Mouse (Mus musculus) stomach, postnatal 0 days (tissue): ENCODE measurements around the gene Strip2. TPM values are rescaled to one million over a fixed set of nuclear protein-coding genes. Genes with fewer than 3 reads are reported as not detected.

ENCODE experiments used
- ATAC-seq: fragments of 200-750 bp; cut with Nextera tagmentation; 2 replicates; pipeline ENCODE4 v1.8.0; 2017; ENCODE audit not compliant: low FRiP score, low TSS enrichment
- DNase-seq: peaks from one replicate; pipeline ENCODE4 v3.0.0-alpha.2; 2016; ENCODE audit warnings: low spot score
- H3K27ac ChIP-seq: fragments of 300-500 bp; sonication (generic); replicated peaks from 2 replicates; pipeline ENCODE4 v1.5.1; 2014; ENCODE audit warnings: mild to moderate bottlenecking, control low read depth
- H3K27me3 ChIP-seq: fragments of 300-500 bp; sonication (generic); 2 replicates; pipeline ENCODE4 v1.6.1; 2014; ENCODE audit warnings: low read length; ENCODE audit not compliant: control insufficient read depth, insufficient read depth
- H3K36me3 ChIP-seq: fragments of 300-500 bp; sonication (generic); 2 replicates; pipeline ENCODE4 v1.6.1; 2014; ENCODE audit warnings: low read length, mixed read lengths; ENCODE audit not compliant: control insufficient read depth, insufficient read depth
- H3K4me1 ChIP-seq: fragments of 300-500 bp; sonication (generic); replicated peaks from 2 replicates; pipeline ENCODE4 v1.6.1; 2014; ENCODE audit warnings: antibody characterized with exemption; ENCODE audit not compliant: control insufficient read depth, insufficient read depth
- H3K4me2 ChIP-seq: fragments of 300-500 bp; sonication (generic); replicated peaks from 2 replicates; pipeline ENCODE4 v1.6.1; 2014; ENCODE audit warnings: low read depth, mild to moderate bottlenecking, control low read depth, moderate library complexity
- H3K4me3 ChIP-seq: fragments of 300-500 bp; sonication (generic); 2 replicates; pipeline ENCODE4 v1.5.1; 2014; ENCODE audit warnings: low read depth, low read length, control low read depth
- H3K9ac ChIP-seq: fragments of 300-500 bp; sonication (generic); 2 replicates; pipeline ENCODE4 v1.6.1; 2014; ENCODE audit warnings: mild to moderate bottlenecking, low read length, control low read depth, mixed read lengths
- H3K9me3 ChIP-seq: fragments of 300-500 bp; sonication (generic); 2 replicates; pipeline ENCODE4 v1.6.1; 2016; ENCODE audit warnings: low read length; ENCODE audit not compliant: control insufficient read depth
- CTCF ChIP-seq: IDR thresholded peaks from 2 replicates; pipeline ENCODE4 v1.5.1; 2016; ENCODE audit warnings: antibody characterized with exemption, low read depth, mild to moderate bottlenecking, moderate library complexity
- EP300 ChIP-seq: optimal IDR thresholded peaks from 2 replicates; pipeline ENCODE3; 2016; ENCODE audit warnings: antibody characterized with exemption
- WGBS: fragments of 180-500 bp; shearing (Covaris S2); extraction: QIAGEN DNeasy Blood & Tissue Kit; methylation state at CpG from one replicate; pipeline ENCODE4 v1.1.7; 2014; 5-methylcytosine and 5-hydroxymethylcytosine counted together
- polyA plus RNA-seq: library from polyadenylated mRNA; unstranded; fragments of >200 nt; fragmentation: Nextera tagmentation; extraction: Ambion mirVana; gene quantifications from 2 replicates; pipeline ENCODE4 v1.2.1, GENCODE M21; 2015

Gene Strip2
- polyA plus RNA-seq, 1 experiment from 2014 or later, result 0.16 TPM

- TF ChIP-seq EP300, result no peak
- TF ChIP-seq CTCF, result no peak
- H3K9me3 ChIP-seq, result no peaks in the 10 kb centered on the region
- H3K9ac ChIP-seq, result no peak overlapping the region
- WGBS, result 41% methylated on average over 6 of the region's 6 CpGs
- H3K36me3 ChIP-seq, result no peaks in the 10 kb centered on the region
- no peaks in the 10 kb centered on the region for H3K27me3 ChIP-seq
- no peaks in the 10 kb centered on the region for H3K4me1 ChIP-seq
- H3K4me2 ChIP-seq, result peak overlapping the region; percentile 77
- H3K4me3 ChIP-seq, result peak overlapping the region; percentile 55; the same call in 1 of the 2 replicates
- ATAC-seq (no peak), DNase-seq (no peak)
- no peak overlapping the region for H3K27ac ChIP-seq
Observed at GRCm38 (mm10) chr6:29985986-29986385, 69.2 kb downstream of the Strip2 start.

- DNase-seq (no peak), ATAC-seq (no peak)
- H3K9ac ChIP-seq, result no peak overlapping the region
- no peak for TF ChIP-seq CTCF
- no peak for TF ChIP-seq EP300
- H3K4me1 ChIP-seq, result no peaks in the 10 kb centered on the region
- H3K27ac ChIP-seq, result no peak overlapping the region
- H3K27me3 ChIP-seq, result no peaks in the 10 kb centered on the region
- no peak overlapping the region for H3K4me2 ChIP-seq
- 59% methylated on average over 3 of the region's 3 CpGs for WGBS
- no peaks in the 10 kb centered on the region for H3K36me3 ChIP-seq
- H3K9me3 ChIP-seq, result no peaks in the 10 kb centered on the region
- H3K4me3 ChIP-seq, result no peak overlapping the region
Observed at GRCm38 (mm10) chr6:29987246-29987645, 70.4 kb downstream of the Strip2 start.

DNA sequence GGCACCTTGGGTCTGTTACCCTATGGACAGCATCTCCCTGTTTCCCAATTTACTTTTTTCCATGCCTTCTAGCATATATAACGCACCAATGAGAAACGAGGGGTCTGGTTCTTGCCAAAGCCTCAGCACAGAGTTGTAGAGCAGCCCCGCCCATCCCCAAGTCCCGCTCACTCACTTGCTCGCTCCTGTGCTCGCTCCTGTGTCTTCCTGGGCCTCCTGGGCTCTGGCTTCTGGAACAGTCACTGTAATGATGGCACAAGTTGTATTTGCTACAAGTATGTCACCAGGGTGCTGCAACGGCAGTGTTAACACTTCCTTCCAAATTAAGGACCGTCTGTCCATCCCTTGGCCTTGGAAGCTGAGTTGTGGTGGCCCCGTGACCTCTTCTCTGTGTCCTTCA is 81.3 kb downstream of the Strip2 start:
- Histone ChIP-seq H3K27me3 (no peaks in the 10 kb centered on the region), H3K4me1 (no peaks in the 10 kb centered on the region), H3K9me3 (no peaks in the 10 kb centered on the region), H3K36me3 (no peaks in the 10 kb centered on the region), H3K4me3 (no peak overlapping the region), H3K9ac (no peak overlapping the region), H3K4me2 (no peak overlapping the region), H3K27ac (no peak overlapping the region)
- ATAC-seq (no peak), DNase-seq (no peak)
- WGBS, result 69% methylated on average over 9 of the region's 9 CpGs
- TF ChIP-seq EP300 (no peak), CTCF (no peak)

- no peak overlapping the region for H3K9ac ChIP-seq
- TF ChIP-seq EP300, result no peak
- TF ChIP-seq CTCF, result no peak
- 66% methylated on average over 4 of the region's 4 CpGs for WGBS
- H3K36me3 ChIP-seq, result no peaks in the 10 kb centered on the region
- no peaks in the 10 kb centered on the region for H3K4me1 ChIP-seq
- no peak for ATAC-seq
- H3K4me2 ChIP-seq, result no peak overlapping the region
- DNase-seq, result no peak
- H3K27ac ChIP-seq, result no peak overlapping the region
- H3K27me3 ChIP-seq, result no peaks in the 10 kb centered on the region
- H3K9me3 ChIP-seq, result no peaks in the 10 kb centered on the region
- no peak overlapping the region for H3K4me3 ChIP-seq
Observed at GRCm38 (mm10) chr6:29998771-29999170, 82.0 kb downstream of the Strip2 start.

GRCm38 (mm10) chr6:30002628-30003027 is 85.8 kb downstream of the Strip2 start:
- TF ChIP-seq CTCF (no peak), EP300 (no peak)
- 68% methylated on average over 9 of the region's 9 CpGs for WGBS
- ATAC-seq (no peak), DNase-seq (no peak)
- no peaks in the 10 kb centered on the region for H3K4me1 ChIP-seq
- H3K9me3 ChIP-seq, result no peaks in the 10 kb centered on the region
- no peak overlapping the region for H3K27ac ChIP-seq
- H3K36me3 ChIP-seq, result no peaks in the 10 kb centered on the region
- no peak overlapping the region for H3K4me3 ChIP-seq
- no peak overlapping the region for H3K4me2 ChIP-seq
- H3K27me3 ChIP-seq, result no peaks in the 10 kb centered on the region
- H3K9ac ChIP-seq, result no peak overlapping the region

- WGBS, result 78% methylated on average over 1 of the region's 1 CpGs
- H3K4me3 ChIP-seq, result no peak overlapping the region
- no peak for DNase-seq
- no peak overlapping the region for H3K9ac ChIP-seq
- H3K36me3 ChIP-seq, result no peaks in the 10 kb centered on the region
- ATAC-seq, result no peak
- no peak overlapping the region for H3K4me2 ChIP-seq
- no peaks in the 10 kb centered on the region for H3K27me3 ChIP-seq
- no peak for TF ChIP-seq EP300
- TF ChIP-seq CTCF, result no peak
- H3K27ac ChIP-seq, result no peak overlapping the region
- H3K4me1 ChIP-seq, result no peaks in the 10 kb centered on the region
- H3K9me3 ChIP-seq, result no peaks in the 10 kb centered on the region
Observed at GRCm38 (mm10) chr6:30005851-30006250, 89.0 kb downstream of the Strip2 start.
